Mouse (Mus musculus) mesoderm, embryonic 11.5 days (tissue): Measurements from ENCODE around the gene Naglu.

ENCODE experiments used
- DNase-seq: peaks from one replicate; pipeline ENCODE4 v3.0.0-alpha.2; 2012; ENCODE audit warnings: low read depth, low spot score

The Naglu gene

GRCm38 (mm10) chr11:101069391-101070188, at the start of gene Naglu:
TSS of gene Naglu (plus strand) at chr11:101070012.
- peak; percentile 91 for DNase-seq

- no peak for DNase-seq
Measured at GRCm38 (mm10) chr11:101023371-101023770, 46.4 kb upstream of the Naglu start.

GRCm38 (mm10) chr11:101024001-101024400, 45.8 kb upstream of the Naglu start:
- DNase-seq: no peak

GRCm38 (mm10) chr11:101027121-101027520, 42.7 kb upstream of the Naglu start:
- no peak for DNase-seq

- no peak for DNase-seq
Measured at GRCm38 (mm10) chr11:101029320-101029719, 40.5 kb upstream of the Naglu start.

- no peak for DNase-seq
Measured at GRCm38 (mm10) chr11:101030136-101030807, 39.5 kb upstream of the Naglu start.

GRCm38 (mm10) chr11:101030808-101031156, 39.0 kb upstream of the Naglu start:
- DNase-seq: no peak

- no peak for DNase-seq
Measured at GRCm38 (mm10) chr11:101031470-101031869, 38.3 kb upstream of the Naglu start.

- no peak for DNase-seq
Measured at GRCm38 (mm10) chr11:101033856-101034500, 35.8 kb upstream of the Naglu start.

- no peak for DNase-seq
Measured at GRCm38 (mm10) chr11:101034614-101035327, 35.0 kb upstream of the Naglu start.

GRCm38 (mm10) chr11:101035328-101035695, 34.5 kb upstream of the Naglu start:
- no peak for DNase-seq

- no peak for DNase-seq
Measured at GRCm38 (mm10) chr11:101037795-101038194, 32.0 kb upstream of the Naglu start.

- no peak for DNase-seq
Measured at GRCm38 (mm10) chr11:101045826-101046225, 24.0 kb upstream of the Naglu start.

GRCm38 (mm10) chr11:101046440-101046839, 23.4 kb upstream of the Naglu start:
- no peak for DNase-seq

- no peak for DNase-seq
Measured at GRCm38 (mm10) chr11:101047502-101047901, 22.3 kb upstream of the Naglu start.

GRCm38 (mm10) chr11:101050359-101050758, 19.5 kb upstream of the Naglu start:
- DNase-seq: no peak

GRCm38 (mm10) chr11:101051051-101051493, 18.7 kb upstream of the Naglu start:
- DNase-seq: no peak

- no peak for DNase-seq
Measured at GRCm38 (mm10) chr11:101051617-101052016, 18.2 kb upstream of the Naglu start.

GRCm38 (mm10) chr11:101052751-101053473, 16.9 kb upstream of the Naglu start:
- DNase-seq: no peak

GRCm38 (mm10) chr11:101053974-101054373, 15.8 kb upstream of the Naglu start:
- DNase-seq: no peak

- DNase-seq: no peak
Measured at GRCm38 (mm10) chr11:101055418-101055817, 14.4 kb upstream of the Naglu start.
